Mouse (Mus musculus) erythroblast, adult 5-6 weeks (primary cell): Measurements from ENCODE around the gene Shc4. TPM values are rescaled to one million over a fixed set of nuclear protein-coding genes. Genes with fewer than 3 reads are reported as not detected.

ENCODE experiments used
- ATAC-seq: replicated peaks from 2 replicates; pipeline ENCODE4 v1.8.0; 2016; ENCODE audit warnings: moderate number of reproducible peaks, mild to moderate bottlenecking, moderate TSS enrichment, inconsistent platforms; ENCODE audit not compliant: poor library complexity, low FRiP score, severe bottlenecking
- total RNA-seq, 2 experiments: library from RNA; stranded (forward) in 1 of 2; stranded (reverse) in 1 of 2; fragments of 150-400 nt in 1 of 2; fragments of 200-764, 138-1000 nt in 1 of 2; gene quantifications; 2 replicates each; pipeline versions ENCODE4 v1.2.3 to v1.2.4; 2015 to 2017; ENCODE audit warnings: low replicate concordance in 2 of 2

Shc4 gene
- total RNA-seq, 2 experiments from 2014 or later: 0.38 to 2.7 TPM

- ATAC-seq: no peak
Observed at GRCm38 (mm10) chr2:125692010-125692409, 31.9 kb downstream of the Shc4 start.

- no peak for ATAC-seq
Observed at GRCm38 (mm10) chr2:125685441-125686150, 38.4 kb downstream of the Shc4 start.

- ATAC-seq: no peak
Observed at GRCm38 (mm10) chr2:125684559-125685440, 39.1 kb downstream of the Shc4 start.

- ATAC-seq: peak; percentile 31; the same call in 1 of the 2 replicates
Observed at GRCm38 (mm10) chr2:125683895-125684294, 40.1 kb downstream of the Shc4 start.

GRCm38 (mm10) chr2:125681811-125682210, 42.1 kb downstream of the Shc4 start:
- ATAC-seq: no peak

GRCm38 (mm10) chr2:125672957-125673631, 50.9 kb downstream of the Shc4 start, which contains the start of gene Eid1:
Gene Eid1 (plus strand): TSS chr2:125673095.
- ATAC-seq: peak; percentile 80

GRCm38 (mm10) chr2:125672568-125672956, 51.4 kb downstream of the Shc4 start:
- no peak for ATAC-seq

GRCm38 (mm10) chr2:125670846-125671245, 53.1 kb downstream of the Shc4 start:
- ATAC-seq: no peak

GRCm38 (mm10) chr2:125667721-125668120, 56.2 kb downstream of the Shc4 start:
- ATAC-seq: peak; percentile 63

- ATAC-seq: peak; percentile 57
Observed at GRCm38 (mm10) chr2:125667184-125667583, 56.8 kb downstream of the Shc4 start.

GRCm38 (mm10) chr2:125666668-125667067, 57.3 kb downstream of the Shc4 start:
- peak; percentile 53 for ATAC-seq

- ATAC-seq: peak; percentile 54
Observed at GRCm38 (mm10) chr2:125665909-125666308, 58.0 kb downstream of the Shc4 start.

GRCm38 (mm10) chr2:125665213-125665612, 58.7 kb downstream of the Shc4 start:
- peak; percentile 61 for ATAC-seq

GRCm38 (mm10) chr2:125662517-125662916, 61.4 kb downstream of the Shc4 start:
- ATAC-seq: no peak

GRCm38 (mm10) chr2:125661156-125661555, 62.8 kb downstream of the Shc4 start:
- ATAC-seq: no peak

GRCm38 (mm10) chr2:125660537-125661130, 63.3 kb downstream of the Shc4 start:
- peak; percentile 19; the same call in 1 of the 2 replicates for ATAC-seq

- ATAC-seq: peak; percentile 88
Observed at GRCm38 (mm10) chr2:125659823-125660536, 64.0 kb downstream of the Shc4 start.

- ATAC-seq: no peak
Observed at GRCm38 (mm10) chr2:125655391-125655790, 68.6 kb downstream of the Shc4 start.

GRCm38 (mm10) chr2:125653286-125653685, 70.7 kb downstream of the Shc4 start:
- no peak for ATAC-seq
